Mouse (Mus musculus): ENCODE measurements around the gene S1pr3.

- TF ChIP-seq CTCF (conservative IDR thresholded peaks at IDR 0.05; ENCODE audit: low read length) (no peak), POU5F1 (IDR thresholded peaks at IDR 0.05; ENCODE audit: borderline replicate concordance, low read length) (no peak), NANOG (IDR thresholded peaks at IDR 0.05; ENCODE audit: borderline replicate concordance, low read length) (no peak)
Observed at GRCm38 (mm10) chr13:51365191-51365590, 43.2 kb upstream of the S1pr3 start.
